Comparison of ENCODE assay signal across 13 mouse cellular contexts in the genomic region with DNA sequence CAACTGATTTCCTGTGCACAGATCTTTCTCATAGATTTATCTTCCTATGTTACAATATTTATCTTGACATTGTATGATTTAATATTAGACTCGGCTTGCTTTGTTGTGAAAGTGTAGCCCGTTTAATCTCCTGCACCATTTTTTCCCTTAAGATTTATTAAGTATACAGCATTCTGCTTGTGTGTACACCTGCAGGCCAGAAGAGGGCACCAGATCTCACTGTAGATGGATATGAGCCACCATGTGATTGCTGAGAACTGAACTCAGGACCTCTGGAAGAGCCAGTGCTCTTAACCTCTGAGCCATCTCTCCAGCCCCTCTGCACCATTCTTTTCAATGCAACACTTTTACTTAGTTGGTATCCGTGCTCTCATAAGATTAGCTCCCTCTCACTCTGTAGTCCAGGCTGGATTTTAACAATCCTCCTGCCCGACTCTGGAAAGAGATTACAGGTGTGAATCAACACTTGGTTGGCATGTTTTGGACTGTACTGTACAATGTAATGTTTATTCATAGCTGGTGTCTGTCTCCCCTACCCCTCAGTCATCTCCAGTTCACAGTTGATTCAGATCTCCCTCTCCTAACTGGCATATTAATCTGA. TPM values are rescaled to one million over a fixed set of nuclear protein-coding genes. Genes with fewer than 3 reads are reported as not detected.
DNase-seq lines count a peak whose midpoint lies in the region; TF ChIP-seq lines count a peak whose summit lies in the region.
"Had no signal": no experiment of that assay in that cellular context is flagged by ENCODE, and none has a peak within 500 bp of the region (broad histone marks: within the 10 kb centered on the region; RNA-seq: fewer than 3 reads in every experiment).

No protein-coding gene starts in this region.

- 90% methylated on average over 4 of the region's 4 CpGs for WGBS in kidney, adult 2 months
- 86% methylated on average over 4 of the region's 4 CpGs for WGBS in bone marrow, adult 2 months

- no peak for DNase-seq in kidney, adult 2 months
- no peak for DNase-seq in kidney, postnatal 10 days
- peak; percentile 35 for DNase-seq in 416B (ENCODE audit: low read depth)
- peak; percentile 37 to 39 for DNase-seq in B cell, adult 2 months
- no peak for DNase-seq in right cerebral cortex, postnatal 10 days (ENCODE audit: low spot score in 2 of 2)
- DNase-seq in neural tube, embryonic 10.5 days (ENCODE audit: extremely low spot score, low spot score): no peak
- DNase-seq in gastrocnemius, postnatal 14 days: no peak
- DNase-seq: cerebellum, postnatal 14 days; heart, postnatal 14 days; right cerebral cortex, postnatal 14 days had no signal

- peak; percentile 35; the same call in 1 of the 2 replicates for TF ChIP-seq CTCF in kidney, adult 2 months (conservative IDR thresholded peaks at IDR 0.05; ENCODE audit: insufficient read depth, insufficient read length, low read depth, low read length)
- TF ChIP-seq CTCF in bone marrow, adult 2 months (IDR thresholded peaks at IDR 0.05; ENCODE audit: control insufficient read depth, insufficient read depth, low read length): peak; percentile 43

- no peaks in the 10 kb centered on the region for H3K4me1 ChIP-seq in kidney, adult 2 months (ENCODE audit: control insufficient read depth, insufficient read depth, low read length)
- no peaks in the 10 kb centered on the region for H3K4me1 ChIP-seq in bone marrow, adult 2 months (ENCODE audit: control insufficient read depth, insufficient read depth, low read length)
- H3K4me1 ChIP-seq: stomach, embryonic 15.5 days had no signal

- no peak overlapping the region for H3K4me3 ChIP-seq in kidney, adult 2 months (ENCODE audit: insufficient read depth, low read depth, low read length)
- no peak overlapping the region for H3K4me3 ChIP-seq in bone marrow, adult 2 months (replicated peaks; ENCODE audit: control insufficient read depth, low read depth, low read length)
- H3K4me3 ChIP-seq: liver, embryonic 15.5 days; stomach, embryonic 15.5 days had no signal

- H3K27me3 ChIP-seq in kidney, adult 2 months (replicated peaks; ENCODE audit: control insufficient read depth, insufficient read depth, low read length): no peaks in the 10 kb centered on the region
- H3K27me3 ChIP-seq: liver, embryonic 15.5 days; stomach, embryonic 15.5 days had no signal

- intact Hi-C loops in gastrocnemius, postnatal 14 days (cut with DNase I; ENCODE audit: low total_unique reads): no loop called here

- TF ChIP-seq POLR2A in kidney, adult 2 months (IDR thresholded peaks at IDR 0.05; ENCODE audit: low read depth, low read length): no peak
- no peak for TF ChIP-seq POLR2A in bone marrow, adult 2 months (IDR thresholded peaks at IDR 0.05; ENCODE audit: borderline replicate concordance, control insufficient read depth, low read depth, low read length)

- peaks cover 5% of the 10 kb centered on the region; the same call in 1 of the 2 replicates for H3K36me3 ChIP-seq in kidney, adult 2 months (ENCODE audit: control insufficient read depth, insufficient read depth, low read length)

- no peak overlapping the region for H3K27ac ChIP-seq in kidney, adult 2 months (ENCODE audit: insufficient read depth, low read depth, low read length)
- no peak overlapping the region for H3K27ac ChIP-seq in bone marrow, adult 2 months (ENCODE audit: control insufficient read depth, insufficient read depth, low read depth, low read length, poor library complexity)
- H3K27ac ChIP-seq: liver, embryonic 15.5 days; stomach, embryonic 15.5 days had no signal

RNA-seq across cellular contexts. Expression of gene Dek, which starts 25.0 kb away (rescaled TPM):
- polyA plus RNA-seq in kidney, adult 2 months (2012; rRNA removed): 12.8 and 17.6 TPM in 2 replicates
- 504 and 514 TPM in 2 replicates for polyA plus RNA-seq in bone marrow, adult 2 months (2011; ENCODE audit: insufficient read depth, insufficient read length, low replicate concordance, missing spikeins)
- total RNA-seq in gastrocnemius, postnatal 14 days (2021): 10 to 100 TPM; 30.6 to 36.7 TPM

RNA-seq across cellular contexts. Expression of gene Tpmt, which starts 36.5 kb away (rescaled TPM):
- 52.6 and 55.0 TPM in 2 replicates for polyA plus RNA-seq in kidney, adult 2 months (2012; rRNA removed)
- polyA plus RNA-seq in bone marrow, adult 2 months (2011; ENCODE audit: insufficient read depth, insufficient read length, low replicate concordance, missing spikeins): 4.4 TPM in 1 of 2 replicates, not detected in the other
- total RNA-seq in gastrocnemius, postnatal 14 days (2021): 1 to 10 TPM; 4.6 to 6.5 TPM

RNA-seq across cellular contexts. Expression of gene Kdm1b, which starts 37.7 kb away (rescaled TPM):
- 11.4 and 13.7 TPM in 2 replicates for polyA plus RNA-seq in kidney, adult 2 months (2012; rRNA removed)
- polyA plus RNA-seq in bone marrow, adult 2 months (2011; ENCODE audit: insufficient read depth, insufficient read length, low replicate concordance, missing spikeins): 4.9 and 8.5 TPM in 2 replicates
- total RNA-seq in gastrocnemius, postnatal 14 days (2021): 1 to 10 TPM; 5.8 to 6.3 TPM

RNA-seq across cellular contexts. Expression of gene Rnf144b, which starts 41.5 kb away (rescaled TPM):
- 3.1 and 3.2 TPM in 2 replicates for polyA plus RNA-seq in kidney, adult 2 months (2012; rRNA removed)
- polyA plus RNA-seq in bone marrow, adult 2 months (2011; ENCODE audit: insufficient read depth, insufficient read length, low replicate concordance, missing spikeins): 3.8 and 8.3 TPM in 2 replicates
- total RNA-seq in gastrocnemius, postnatal 14 days (2021): 10 to 100 TPM in 1 of 2 experiments, 1 to 10 TPM in 1; 9.5 to 14.4 TPM

Comparison
In these comparisons a context has a peak if more than half of its experiments do, and no peak if none do; other contexts are left out.
1. DNase-seq: peak in 416B (single experiment) and B cell, adult 2 months (2 of 2); none in kidney, adult 2 months (single experiment), kidney, postnatal 10 days (single experiment), right cerebral cortex, postnatal 10 days (0 of 2), neural tube, embryonic 10.5 days (single experiment) and gastrocnemius, postnatal 14 days (single experiment).
2. RNA of gene Dek, which starts 25.0 kb away (polyA plus RNA-seq): 504 to 514 TPM in bone marrow, adult 2 months; 12.8 to 17.6 TPM in kidney, adult 2 months; every median in the first group is over 10 times any median in the second.